Mouse (Mus musculus): ENCODE results near the gene Bad. TPM values are rescaled to one million over a fixed set of nuclear protein-coding genes. Genes with fewer than 3 reads are reported as not detected.

The Bad gene
- polyA plus RNA-seq, 1 experiment from 2014 or later = 75.5 TPM

GRCm38 (mm10) chr19:6974211-6975205 lies 32.8 kb downstream of the Bad start, which contains the start of gene Ppp1r14b:
Gene Ppp1r14b (plus strand): TSS chr19:6974968.
- H3K27me3 ChIP-seq = no peaks in the 10 kb centered on the region
- H3K4me1 ChIP-seq = peaks cover 72% of the 10 kb centered on the region
- peak within 1 kb of the TSS; percentile 94 for H3K27ac ChIP-seq
- H3K9me3 ChIP-seq (replicated peaks) = no peaks in the 10 kb centered on the region
- H3K4me3 ChIP-seq (replicated peaks) = peak within 1 kb of the TSS; percentile 62
- H3K9ac ChIP-seq = peak within 1 kb of the TSS; percentile 66
- peak within 1 kb of the TSS; percentile 84 for H3K4me2 ChIP-seq
- peaks cover 19% of the 10 kb centered on the region for H3K36me3 ChIP-seq
- under 1% methylated on average over 62 of the region's 84 CpGs for WGBS
- ATAC-seq (replicated peaks; ENCODE audit: low FRiP score) = peak; percentile 69

GRCm38 (mm10) chr19:6975537-6976521 lies 34.2 kb downstream of the Bad start, which contains the start of gene Plcb3:
Gene Plcb3 (minus strand): TSS chr19:6976470.
- Histone ChIP-seq H3K27me3 (no peaks in the 10 kb centered on the region), H3K9me3 (replicated peaks) (no peaks in the 10 kb centered on the region), H3K36me3 (peaks cover 19% of the 10 kb centered on the region), H3K4me3 (replicated peaks) (peak within 1 kb of the TSS; percentile 62), H3K4me2 (peak within 1 kb of the TSS; percentile 84), H3K4me1 (peaks cover 60% of the 10 kb centered on the region), H3K9ac (peak within 1 kb of the TSS; percentile 66), H3K27ac (peak within 1 kb of the TSS; percentile 94)
- no peak for ATAC-seq (replicated peaks; ENCODE audit: low FRiP score)
- WGBS = 0% methylated on average over 16 of the region's 16 CpGs

GRCm38 (mm10) chr19:6977759-6978638 lies 36.3 kb downstream of the Bad start:
- peak overlapping the region; percentile 83 for H3K4me3 ChIP-seq (replicated peaks)
- peak overlapping the region; percentile 97 for H3K27ac ChIP-seq

GRCm38 (mm10) chr19:6978639-6978974 lies 36.9 kb downstream of the Bad start:
- Histone ChIP-seq H3K9ac (peak overlapping the region; percentile 61), H3K4me2 (peak overlapping the region; percentile 84), H3K27ac (peak overlapping the region; percentile 97), H3K27me3 (no peaks in the 10 kb centered on the region), H3K4me1 (peaks cover 52% of the 10 kb centered on the region), H3K4me3 (replicated peaks) (peak overlapping the region; percentile 83), H3K9me3 (replicated peaks) (no peaks in the 10 kb centered on the region), H3K36me3 (peaks cover 37% of the 10 kb centered on the region)
- WGBS = 33% methylated on average over 3 of the region's 3 CpGs
- no peak for ATAC-seq (replicated peaks; ENCODE audit: low FRiP score)

More at GRCm38 (mm10) chr19:6977759-6978638, 36.3 kb downstream of the Bad start:
- H3K9ac ChIP-seq = peak overlapping the region; percentile 61
- H3K9me3 ChIP-seq (replicated peaks) = no peaks in the 10 kb centered on the region
- H3K36me3 ChIP-seq = peaks cover 33% of the 10 kb centered on the region
- H3K4me1 ChIP-seq = peaks cover 52% of the 10 kb centered on the region
- WGBS = 84% methylated on average over 13 of the region's 13 CpGs
- H3K4me2 ChIP-seq = peak overlapping the region; percentile 84
- H3K27me3 ChIP-seq = no peaks in the 10 kb centered on the region
- ATAC-seq (replicated peaks; ENCODE audit: low FRiP score) = no peak

GRCm38 (mm10) chr19:6979001-6979479 lies 37.4 kb downstream of the Bad start:
- peak overlapping the region; percentile 97 for H3K27ac ChIP-seq
- ATAC-seq (replicated peaks; ENCODE audit: low FRiP score) = no peak
- 11% methylated on average over 11 of the region's 11 CpGs for WGBS
- peak overlapping the region; percentile 84 for H3K4me2 ChIP-seq
- peak overlapping the region; percentile 83 for H3K4me3 ChIP-seq (replicated peaks)
- H3K9ac ChIP-seq = peak overlapping the region; percentile 61
- H3K36me3 ChIP-seq = peaks cover 42% of the 10 kb centered on the region
- H3K27me3 ChIP-seq = no peaks in the 10 kb centered on the region
- no peaks in the 10 kb centered on the region for H3K9me3 ChIP-seq (replicated peaks)
- peaks cover 47% of the 10 kb centered on the region for H3K4me1 ChIP-seq

GRCm38 (mm10) chr19:6979486-6980380 lies 38.1 kb downstream of the Bad start:
- H3K9me3 ChIP-seq (replicated peaks) = no peaks in the 10 kb centered on the region
- peak overlapping the region; percentile 97 for H3K27ac ChIP-seq
- no peaks in the 10 kb centered on the region for H3K27me3 ChIP-seq
- peaks cover 46% of the 10 kb centered on the region for H3K4me1 ChIP-seq
- H3K9ac ChIP-seq = peak overlapping the region; percentile 95
- ATAC-seq (replicated peaks; ENCODE audit: low FRiP score) = peak; percentile 93
- H3K4me3 ChIP-seq (replicated peaks) = peak overlapping the region; percentile 83
- H3K4me2 ChIP-seq = peak overlapping the region; percentile 84
- under 1% methylated on average over 59 of the region's 59 CpGs for WGBS
- peaks cover 45% of the 10 kb centered on the region for H3K36me3 ChIP-seq

GRCm38 (mm10) chr19:6980381-6981093 lies 38.9 kb downstream of the Bad start, which contains the start of gene Fkbp2:
Gene Fkbp2 (minus strand): TSS chr19:6980501.
- H3K4me3 ChIP-seq (replicated peaks) = peak within 1 kb of the TSS; percentile 83
- H3K4me1 ChIP-seq = peaks cover 46% of the 10 kb centered on the region
- WGBS = under 1% methylated on average over 38 of the region's 38 CpGs

GRCm38 (mm10) chr19:6981465-6981864 lies 39.8 kb downstream of the Bad start:
- WGBS = 91% methylated on average over 4 of the region's 4 CpGs
- peak overlapping the region; percentile 83 for H3K4me3 ChIP-seq (replicated peaks)
- H3K9me3 ChIP-seq (replicated peaks) = no peaks in the 10 kb centered on the region
- H3K27me3 ChIP-seq = no peaks in the 10 kb centered on the region
- H3K9ac ChIP-seq = no peak overlapping the region
- H3K4me2 ChIP-seq = peak overlapping the region; percentile 84
- H3K36me3 ChIP-seq = peaks cover 54% of the 10 kb centered on the region
- no peak for ATAC-seq (replicated peaks; ENCODE audit: low FRiP score)
- H3K4me1 ChIP-seq = peaks cover 47% of the 10 kb centered on the region
- H3K27ac ChIP-seq = 0 out of 2 replicates have a peak overlapping the region, but pooled peaks have one; percentile 97

More at GRCm38 (mm10) chr19:6980381-6981093, 38.9 kb downstream of the Bad start, which contains the start of gene Fkbp2:
- peak within 1 kb of the TSS; percentile 95 for H3K9ac ChIP-seq
- no peaks in the 10 kb centered on the region for H3K27me3 ChIP-seq
- no peaks in the 10 kb centered on the region for H3K9me3 ChIP-seq (replicated peaks)
- peak within 1 kb of the TSS; percentile 84 for H3K4me2 ChIP-seq
- ATAC-seq (replicated peaks; ENCODE audit: low FRiP score) = peak; percentile 90
- H3K36me3 ChIP-seq = peaks cover 53% of the 10 kb centered on the region
- H3K27ac ChIP-seq = peak within 1 kb of the TSS; percentile 97

GRCm38 (mm10) chr19:6983621-6984020 lies 42.0 kb downstream of the Bad start:
- Histone ChIP-seq H3K9ac (no peak overlapping the region), H3K36me3 (peaks cover 38% of the 10 kb centered on the region), H3K27ac (no peak overlapping the region), H3K4me3 (replicated peaks) (no peak overlapping the region), H3K4me1 (peaks cover 39% of the 10 kb centered on the region), H3K4me2 (no peak overlapping the region), H3K27me3 (no peaks in the 10 kb centered on the region), H3K9me3 (replicated peaks) (no peaks in the 10 kb centered on the region)
- 96% methylated on average over 5 of the region's 5 CpGs for WGBS
- ATAC-seq (replicated peaks; ENCODE audit: low FRiP score) = no peak

Data from kidney, embryonic 15.5 days (tissue).